Mouse (Mus musculus): ENCODE results near the gene Cacna1d. TPM values are rescaled to one million over a fixed set of nuclear protein-coding genes. Genes with fewer than 3 reads are reported as not detected.
A peak's percentile ranks its signal among the peaks of the same experiment; 100 is the strongest.

Cacna1d gene
- total and polyA plus RNA-seq, 3 experiments: not detected

DNA sequence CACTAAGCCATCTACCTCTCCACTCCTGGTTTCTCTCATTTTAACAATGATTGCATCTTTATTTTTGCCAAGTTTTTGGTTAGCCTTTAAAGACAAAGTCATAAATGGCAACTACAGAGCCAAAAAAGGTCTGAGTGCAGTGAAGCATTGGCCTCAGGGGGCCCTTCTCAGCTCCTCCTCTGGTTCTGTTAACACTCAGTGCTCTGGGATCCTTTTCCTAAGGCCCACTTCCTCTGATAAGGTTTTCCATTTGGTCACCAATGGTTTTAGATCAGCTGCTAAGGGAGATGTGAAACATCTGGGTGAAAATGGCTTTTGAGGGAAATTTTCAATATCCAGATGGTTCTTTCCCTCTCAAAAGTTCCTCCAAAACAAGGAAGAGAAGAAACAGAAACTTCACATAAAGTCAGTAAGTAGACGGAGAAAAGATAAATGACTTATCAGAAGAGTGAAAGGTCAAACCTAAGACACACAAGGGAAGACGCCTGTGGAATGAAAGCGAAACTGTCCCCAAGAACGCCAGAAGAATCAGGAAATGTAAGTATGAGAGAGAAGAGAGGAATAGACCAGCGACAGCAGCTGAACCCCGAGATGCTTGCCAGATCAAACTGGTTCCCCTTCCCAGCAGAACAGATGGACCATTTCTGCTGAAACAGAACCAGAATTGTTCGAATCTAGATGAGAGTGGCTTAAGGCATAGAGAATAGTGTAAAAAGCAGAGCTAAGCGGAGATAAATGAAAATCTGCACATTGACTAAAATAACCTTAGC is 85.6 kb downstream of the Cacna1d start:
- no peak for DNase-seq (ENCODE audit: low read depth, low spot score)
- H3K27ac ChIP-seq (ENCODE audit: control insufficient read depth, low read depth, low read length): no peak overlapping the region
- TF ChIP-seq SIN3A (IDR thresholded peaks at IDR 0.05; ENCODE audit: low read length) (no peak), ZC3H11A (IDR thresholded peaks at IDR 0.05; ENCODE audit: low read depth, low read length) (no peak), NRF1 (IDR thresholded peaks at IDR 0.05; ENCODE audit: insufficient read depth, low read depth, low read length, poor library complexity, severe bottlenecking) (no peak), HCFC1 (IDR thresholded peaks at IDR 0.05; ENCODE audit: low read depth, low read length) (no peak), UBTF (IDR thresholded peaks at IDR 0.05; ENCODE audit: borderline replicate concordance, insufficient read depth, low read depth, low read length) (no peak), POLR2A (IDR thresholded peaks at IDR 0.05; ENCODE audit: control insufficient read depth in 1 of 2, insufficient read depth in 1 of 2, low read depth in 1 of 2, low read length in 2 of 2, poor library complexity in 1 of 2) (no peak), TCF12 (IDR thresholded peaks at IDR 0.05; ENCODE audit: low read depth, low read length) (no peak), JUND (IDR thresholded peaks at IDR 0.05; ENCODE audit: low read depth, low read length) (no peak), MYB (IDR thresholded peaks at IDR 0.05; ENCODE audit: low read depth, low read length) (no peak), BHLHE40 (IDR thresholded peaks at IDR 0.05; ENCODE audit: borderline replicate concordance, low read depth, low read length) (no peak), ZNF384 (IDR thresholded peaks at IDR 0.05; ENCODE audit: low read depth, low read length) (no peak), USF2 (IDR thresholded peaks at IDR 0.05; ENCODE audit: borderline replicate concordance in 1 of 2, insufficient read depth in 1 of 2, low read depth in 1 of 2, low read length in 2 of 2) (no peak), ELF1 (IDR thresholded peaks at IDR 0.05; ENCODE audit: low read depth, low read length) (no peak), CTCF (IDR thresholded peaks at IDR 0.05 in 2 of 3, conservative IDR thresholded peaks at IDR 0.05 in 1 of 3; ENCODE audit: control insufficient read depth in 1 of 3, insufficient read depth in 1 of 3, low read depth in 2 of 3, low read length in 3 of 3, poor library complexity in 1 of 3, severe bottlenecking in 1 of 3) (no peak), MXI1 (IDR thresholded peaks at IDR 0.05; ENCODE audit: low read depth, low read length) (no peak), MAZ (IDR thresholded peaks at IDR 0.05; ENCODE audit: low read depth, low read length) (no peak), RCOR1 (IDR thresholded peaks at IDR 0.05; ENCODE audit: low read depth, low read length) (no peak), ZMIZ1 (IDR thresholded peaks at IDR 0.05; ENCODE audit: low read depth, low read length) (no peak), GABPA (IDR thresholded peaks at IDR 0.05; ENCODE audit: low read depth, low read length) (no peak), RAD21 (IDR thresholded peaks at IDR 0.05; ENCODE audit: low read depth, low read length) (no peak)

More for the DNA sequence above, 85.6 kb downstream of the Cacna1d start:
- peaks cover 14% of the 10 kb centered on the region in 2 experiments for H3K27me3 ChIP-seq (ENCODE audit: control insufficient read depth in 1 of 2, insufficient read depth in 2 of 2, low read length in 2 of 2)
- H3K79me2 ChIP-seq (ENCODE audit: control insufficient read depth, insufficient read depth, low read length, poor library complexity): no peaks in the 10 kb centered on the region
- H3K9me3 ChIP-seq (replicated peaks; ENCODE audit: insufficient read depth, low read length): no peaks in the 10 kb centered on the region
- peak overlapping the region in 1 of 2 experiments; percentile 26; a peak in 2 of 4 replicates for H3K4me3 ChIP-seq (ENCODE audit: control insufficient read depth in 1 of 2, insufficient read depth in 1 of 2, low read depth in 2 of 2, low read length in 2 of 2)
- H3K36me3 ChIP-seq (ENCODE audit: control insufficient read depth in 1 of 2, insufficient read depth in 2 of 2, low read length in 2 of 2): no peaks in the 10 kb centered on the region
- no peak overlapping the region for H3K9ac ChIP-seq (ENCODE audit: control insufficient read depth, low read depth, low read length, poor library complexity, severe bottlenecking)
- no peaks in the 10 kb centered on the region for H3K4me1 ChIP-seq (ENCODE audit: control insufficient read depth in 1 of 2, insufficient read depth in 2 of 2, low read length in 2 of 2)

Data from MEL (cell line).